8 mouse cellular contexts compared by ENCODE assay signal in the genomic region with DNA sequence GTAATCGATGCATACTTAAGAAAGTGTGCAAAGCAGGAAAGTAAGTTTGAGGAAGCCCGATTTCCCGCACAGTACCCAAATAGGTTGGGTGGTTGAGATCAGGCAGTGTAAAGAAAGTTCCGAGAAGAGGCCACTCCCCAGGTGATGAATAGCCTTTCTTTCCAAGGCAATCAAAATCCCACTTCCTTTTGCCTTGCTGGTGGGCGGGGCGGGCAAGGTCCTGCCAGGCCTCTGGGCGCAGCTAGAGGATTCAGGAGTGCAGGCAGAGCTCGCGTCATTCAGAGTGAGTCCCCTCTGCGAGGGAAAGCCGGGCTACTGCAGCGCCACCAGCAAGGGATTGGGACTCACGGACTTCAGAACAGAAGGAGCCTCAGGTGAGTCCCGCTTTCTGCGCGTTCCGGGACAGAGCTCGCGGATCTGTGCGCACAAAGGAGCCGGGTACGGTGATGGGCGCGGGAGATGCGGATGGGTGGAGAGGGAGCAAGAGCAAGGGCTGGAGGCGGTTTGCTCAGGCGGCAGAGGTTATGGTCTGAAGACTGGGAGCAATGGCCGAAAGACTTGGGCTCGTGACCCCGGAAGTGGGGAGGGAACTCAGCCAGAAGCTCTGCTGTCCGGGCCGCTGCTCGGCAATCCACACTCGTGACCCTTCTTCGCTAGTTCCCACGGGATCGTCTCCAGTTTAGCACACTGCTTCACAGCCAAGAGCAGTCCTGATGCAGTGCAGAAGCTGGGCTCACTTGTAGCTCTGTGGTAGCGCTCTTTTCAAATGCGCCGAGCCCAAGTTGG. TPM values are rescaled to one million over a fixed set of nuclear protein-coding genes. Genes with fewer than 3 reads are reported as not detected.
DNase-seq lines count a peak whose midpoint lies in the region; ATAC-seq and TF ChIP-seq lines count a peak whose summit lies in the region.

No protein-coding gene starts in this region.

- H3K4me1 ChIP-seq in hindbrain, embryonic 12.5 days: 0 out of 2 replicates have a peak, but pooled peaks cover 7% of the 10 kb centered on the region

- no peaks in the 10 kb centered on the region for H3K36me3 ChIP-seq in hindbrain, embryonic 12.5 days

- POLR2A ChIA-PET in Patski (lab: Charles Lee): interaction anchor here (0.6 to 2.5 kb wide), 7 partner anchors 13 to 240 kb away, joined by 3 to 18 read pairs (median 4); a partner anchor contains a TSS

- under 1% methylated on average over 40 of the region's 40 CpGs for WGBS in hindbrain, embryonic 12.5 days

- peak; percentile 69 for DNase-seq in Patski (ENCODE audit: low read depth, low spot score)
- peak; percentile 52 to 53 for DNase-seq in cerebellum, postnatal 14 days
- peak; percentile 8 to 26 for DNase-seq in frontal cortex, postnatal 14 days (ENCODE audit: low spot score in 2 of 2)
- peak; percentile 9 to 22 for DNase-seq in layer of hippocampus, postnatal 25 days (ENCODE audit: extremely low spot score in 1 of 2, low spot score in 1 of 2)
- DNase-seq in lung, postnatal 14 days: peak; percentile 81
- peak; percentile 75 for DNase-seq in ovary, postnatal 36 days (ENCODE audit: low spot score)
- peak; percentile 38 for DNase-seq in thymus, postnatal 25 days

- TF ChIP-seq CTCF in Patski (IDR thresholded peaks at IDR 0.05): no peak

- H3K27me3 ChIP-seq in Patski: no peaks in the 10 kb centered on the region
- H3K27me3 ChIP-seq in hindbrain, embryonic 12.5 days: no peaks in the 10 kb centered on the region

- H3K9ac ChIP-seq in hindbrain, embryonic 12.5 days: peak overlapping the region; percentile 69

- ATAC-seq in Patski: peak; percentile 90
- ATAC-seq in hindbrain, embryonic 12.5 days (ENCODE audit: low FRiP score): peak; percentile 92

- no peaks in the 10 kb centered on the region for H3K9me3 ChIP-seq in hindbrain, embryonic 12.5 days (replicated peaks)

- H3K27ac ChIP-seq in hindbrain, embryonic 12.5 days: peak overlapping the region; percentile 81

- in situ Hi-C loops in Patski (cut with MboI; ENCODE audit: low pct_unique_long_range_greater_than_20kb): loop anchor here (5.0 kb wide), 1 partner anchor 32 kb away; no protein-coding TSS in a partner anchor

- CTCF ChIA-PET in Patski (lab: Charles Lee): interaction anchor here (0.8 to 2.2 kb wide), 6 partner anchors 20 to 50 kb away, joined by 3 to 11 read pairs (median 5); a partner anchor contains a TSS

- peak overlapping the region; percentile 63 for H3K4me3 ChIP-seq in hindbrain, embryonic 12.5 days

- H3K4me2 ChIP-seq in hindbrain, embryonic 12.5 days (replicated peaks): peak overlapping the region; percentile 77

RNA-seq across cellular contexts. Expression of a gene that starts 0.6 kb away (rescaled TPM):
- polyA plus RNA-seq in Patski (2021): 98.8 TPM
- 20.8 and 21.8 TPM in 2 replicates for polyA plus RNA-seq in hindbrain, embryonic 12.5 days (2016; fragmentation: Nextera tagmentation; extraction: Ambion mirVana)
- 1 to 10 TPM; 1.4 to 1.5 TPM for total RNA-seq in layer of hippocampus, postnatal 25 days (2021)

RNA-seq across cellular contexts. Expression of a gene that starts 25.2 kb away (rescaled TPM):
- polyA plus RNA-seq in Patski (2021): 199 TPM
- 1.9 and 2.2 TPM in 2 replicates for polyA plus RNA-seq in hindbrain, embryonic 12.5 days (2016; fragmentation: Nextera tagmentation; extraction: Ambion mirVana)
- 1 to 10 TPM; 1.6 to 2.5 TPM for total RNA-seq in layer of hippocampus, postnatal 25 days (2021)

RNA-seq across cellular contexts. Expression of a gene that starts 57.4 kb away (rescaled TPM):
- not detected for polyA plus RNA-seq in Patski (2021)
- not detected in 2 replicates for polyA plus RNA-seq in hindbrain, embryonic 12.5 days (2016; fragmentation: Nextera tagmentation; extraction: Ambion mirVana)
- not detected for total RNA-seq in layer of hippocampus, postnatal 25 days (2021)

RNA-seq across cellular contexts. Expression of a gene that starts 59.0 kb away (rescaled TPM):
- polyA plus RNA-seq in Patski (2021): not detected
- polyA plus RNA-seq in hindbrain, embryonic 12.5 days (2016; fragmentation: Nextera tagmentation; extraction: Ambion mirVana): not detected in 2 replicates
- total RNA-seq in layer of hippocampus, postnatal 25 days (2021): not detected

Comparison
In these comparisons a context has a peak if more than half of its experiments do, and no peak if none do; other contexts are left out.
1. Peak in every context shown above with its lines: DNase-seq, ATAC-seq, H3K4me3 ChIP-seq and H3K27ac ChIP-seq.
2. DNase-seq: peak in every context shown above with its lines; median percentile 81 in lung, postnatal 14 days; 75 in ovary, postnatal 36 days; 69 in Patski; 52 in cerebellum, postnatal 14 days; 38 in thymus, postnatal 25 days; 17 in frontal cortex, postnatal 14 days; 16 in layer of hippocampus, postnatal 25 days.
3. RNA of a gene that starts 25.2 kb away (polyA plus RNA-seq): 199 TPM in Patski (single experiment); 1.9 to 2.2 TPM in hindbrain, embryonic 12.5 days; every median in the first group is over 10 times any median in the second.